8 mouse cellular contexts compared by ENCODE assay signal in genomic region chr13:35501351-35502146, GRCm38 (mm10).
DNase-seq lines count a peak whose midpoint lies in the region; ATAC-seq and TF ChIP-seq lines count a peak whose summit lies in the region.

No protein-coding gene starts in this region.

- TF ChIP-seq POLR2A in cerebellum, adult 2 months (IDR thresholded peaks at IDR 0.05; ENCODE audit: borderline replicate concordance, insufficient read depth, low read length) = no peak

- H3K9me3 ChIP-seq in heart, embryonic 15.5 days (replicated peaks) = no peaks in the 10 kb centered on the region

- no peak for DNase-seq in heart, postnatal 36 days
- peak; percentile 77 to 86 for DNase-seq in cerebellum, adult 2 months
- peak; percentile 52 to 55 for DNase-seq in frontal cortex, postnatal 10 days (ENCODE audit: low spot score in 2 of 2)
- DNase-seq in left cerebral cortex, postnatal 14 days (ENCODE audit: low spot score in 2 of 2) = peak; percentile 58
- peak; percentile 57 for DNase-seq in right cerebral cortex, postnatal 25 days
- DNase-seq in adrenal gland, adult (ENCODE audit: inconsistent age in 2 of 2, low spot score in 1 of 2) = no peak
- DNase-seq in adrenal gland, postnatal 36 days = no peak

- WGBS in heart, embryonic 15.5 days = 58% methylated on average over 11 of the region's 11 CpGs
- 13% methylated on average over 11 of the region's 11 CpGs for WGBS in cerebellum, adult 2 months

- no peak overlapping the region for H3K4me2 ChIP-seq in heart, embryonic 15.5 days

- H3K27ac ChIP-seq in heart, embryonic 15.5 days = peak overlapping the region; percentile 18; the same call in 1 of the 2 replicates
- peak overlapping the region; percentile 66 for H3K27ac ChIP-seq in cerebellum, adult 2 months (ENCODE audit: insufficient read depth, low read length)

- no peak overlapping the region for H3K9ac ChIP-seq in heart, embryonic 15.5 days

- no peaks in the 10 kb centered on the region for H3K36me3 ChIP-seq in heart, embryonic 15.5 days

- intact Hi-C loops in heart, postnatal 36 days (cut with DNase I) = no loop called here
- intact Hi-C loops in left cerebral cortex, postnatal 14 days (cut with DNase I) = no loop called here

- no peak overlapping the region for H3K4me3 ChIP-seq in heart, embryonic 15.5 days
- H3K4me3 ChIP-seq in cerebellum, adult 2 months (replicated peaks; ENCODE audit: insufficient read depth, low read depth, low read length) = no peak overlapping the region

- no peak for TF ChIP-seq CTCF in cerebellum, adult 2 months (IDR thresholded peaks at IDR 0.05; ENCODE audit: borderline replicate concordance, insufficient read depth, low read depth, low read length)

- no peaks in the 10 kb centered on the region for H3K27me3 ChIP-seq in heart, embryonic 15.5 days
- H3K27me3 ChIP-seq in cerebellum, adult 2 months (ENCODE audit: control insufficient read depth, insufficient read depth, low read length) = no peaks in the 10 kb centered on the region

- H3K4me1 ChIP-seq in heart, embryonic 15.5 days (replicated peaks) = no peaks in the 10 kb centered on the region; the same call in none of the 2 replicates
- H3K4me1 ChIP-seq in cerebellum, adult 2 months (ENCODE audit: control insufficient read depth, insufficient read depth, low read length) = peaks cover 4% of the 10 kb centered on the region

- ATAC-seq in heart, embryonic 15.5 days (replicated peaks; ENCODE audit: insufficient number of reproducible peaks, insufficient read depth, low FRiP score, low read depth) = no peak

Comparison
In these comparisons a context has a peak if more than half of its experiments do, and no peak if none do; other contexts are left out.
1. DNase-seq: peak in cerebellum, adult 2 months (2 of 2), frontal cortex, postnatal 10 days (2 of 2), left cerebral cortex, postnatal 14 days (2 of 2) and right cerebral cortex, postnatal 25 days (single experiment); none in heart, postnatal 36 days (0 of 2), adrenal gland, adult (0 of 2) and adrenal gland, postnatal 36 days (0 of 2).